In the genomic region with DNA sequence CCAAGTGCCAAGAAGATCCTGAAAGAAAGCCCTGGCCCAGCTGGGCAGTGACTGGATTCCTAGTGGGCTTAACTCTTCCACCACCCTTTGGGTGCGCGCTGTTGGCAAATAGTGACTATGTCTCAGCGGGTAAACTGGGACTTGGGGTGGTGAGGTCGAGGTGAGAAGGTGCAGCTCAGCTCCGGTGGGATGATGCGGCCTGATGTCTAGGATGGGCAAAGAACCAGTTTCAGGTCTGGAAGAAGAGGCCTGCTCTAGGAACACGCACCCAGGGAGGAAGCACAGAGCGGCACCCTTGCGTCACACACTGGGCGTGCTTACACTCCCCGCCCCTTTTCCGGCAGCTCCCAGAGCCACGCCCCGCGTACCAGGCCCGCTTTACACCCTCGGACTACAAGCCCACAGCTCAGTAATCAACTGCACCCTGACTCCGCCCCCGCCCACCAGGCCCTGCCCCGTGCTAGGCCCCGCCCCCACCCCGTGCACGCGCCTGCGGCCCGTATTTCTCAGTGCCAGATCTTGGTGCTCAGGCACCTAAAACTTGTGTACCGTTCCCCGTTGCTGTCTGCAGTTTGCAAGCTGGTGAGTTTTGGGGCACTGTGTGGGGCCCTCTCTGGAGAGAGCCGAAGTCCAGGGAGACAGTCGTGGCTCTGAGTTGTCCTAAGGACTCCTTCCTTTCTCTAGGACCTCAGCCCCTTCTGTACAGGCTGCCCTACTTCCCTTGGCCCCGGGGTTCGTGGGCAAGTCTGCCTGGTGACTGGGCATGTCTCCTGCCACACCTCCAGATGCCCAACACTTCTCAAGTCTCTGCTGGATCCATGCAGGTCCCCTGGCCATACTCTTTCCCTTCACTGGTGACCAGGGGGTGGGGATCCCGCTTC, we compare ENCODE assay signal across 8 mouse cellular contexts. TPM values are rescaled to one million over a fixed set of nuclear protein-coding genes. Genes with fewer than 3 reads are reported as not detected.
DNase-seq lines count a peak whose midpoint lies in the region; ATAC-seq lines count a peak whose summit lies in the region.

A gene (plus strand): TSS at position 509 of the 881 bp plus-strand sequence.

- no peaks in the 10 kb centered on the region for H3K9me3 ChIP-seq in embryonic facial prominence, embryonic 13.5 days
- no peaks in the 10 kb centered on the region for H3K9me3 ChIP-seq in midbrain, embryonic 11.5 days (ENCODE audit: control insufficient read depth, low read length)

- no peaks in the 10 kb centered on the region for H3K27me3 ChIP-seq in embryonic facial prominence, embryonic 13.5 days
- no peaks in the 10 kb centered on the region for H3K27me3 ChIP-seq in midbrain, embryonic 11.5 days (ENCODE audit: control insufficient read depth, insufficient read depth, low read length)

- intact Hi-C loops in left cerebral cortex, postnatal 4 days (cut with DNase I): no loop called here

- WGBS in embryonic facial prominence, embryonic 13.5 days: 11% methylated on average over 33 of the region's 33 CpGs
- WGBS in midbrain, embryonic 11.5 days: 12% methylated on average over 33 of the region's 33 CpGs

- peak within 1 kb of the TSS; percentile 39 for H3K4me3 ChIP-seq in embryonic facial prominence, embryonic 13.5 days
- H3K4me3 ChIP-seq in midbrain, embryonic 11.5 days (ENCODE audit: low read depth, low read length): peak within 1 kb of the TSS; percentile 29

- no peaks in the 10 kb centered on the region for H3K36me3 ChIP-seq in embryonic facial prominence, embryonic 13.5 days
- H3K36me3 ChIP-seq in midbrain, embryonic 11.5 days (ENCODE audit: control insufficient read depth, insufficient read depth, low read length): no peaks in the 10 kb centered on the region

- peak within 1 kb of the TSS; percentile 66 for H3K4me2 ChIP-seq in embryonic facial prominence, embryonic 13.5 days
- peak within 1 kb of the TSS; percentile 54 for H3K4me2 ChIP-seq in midbrain, embryonic 11.5 days

- peak within 1 kb of the TSS; percentile 71 for H3K9ac ChIP-seq in embryonic facial prominence, embryonic 13.5 days
- peak within 1 kb of the TSS; percentile 62 for H3K9ac ChIP-seq in midbrain, embryonic 11.5 days (ENCODE audit: low read length)

- H3K4me1 ChIP-seq in embryonic facial prominence, embryonic 13.5 days: peaks cover 14% of the 10 kb centered on the region
- H3K4me1 ChIP-seq in midbrain, embryonic 11.5 days (ENCODE audit: control insufficient read depth, insufficient read depth, low read length): no peaks in the 10 kb centered on the region

- peak; percentile 69 to 84 for DNase-seq in adrenal gland, postnatal 4 days (ENCODE audit: low spot score in 2 of 2)
- DNase-seq in heart, adult 11 months: peak; percentile 100
- peak; percentile 95 for DNase-seq in kidney, adult 11 months
- peak; percentile 89 for DNase-seq in left cerebral cortex, postnatal 4 days
- DNase-seq in midbrain, embryonic 11.5 days (ENCODE audit: low spot score, missing footprints): peak; percentile 97
- DNase-seq in right cerebral cortex, postnatal 4 days: peak; percentile 74
- peak; percentile 96 for DNase-seq in yolk sac, embryonic 10.5 days (ENCODE audit: low spot score)

- H3K27ac ChIP-seq in embryonic facial prominence, embryonic 13.5 days: peak within 1 kb of the TSS; percentile 73
- H3K27ac ChIP-seq in midbrain, embryonic 11.5 days (ENCODE audit: low read depth, low read length): no peak within 1 kb of the TSS

- peak; percentile 98 for ATAC-seq in embryonic facial prominence, embryonic 13.5 days (ENCODE audit: insufficient number of reproducible peaks, insufficient read depth, low FRiP score, low TSS enrichment, low read depth)
- peak; percentile 99 for ATAC-seq in midbrain, embryonic 11.5 days (ENCODE audit: low FRiP score)

RNA-seq across cellular contexts. Expression of the gene that starts here (rescaled TPM):
- 1 to 10 TPM; 8.2 to 8.5 TPM for total RNA-seq in adrenal gland, postnatal 4 days (2021)
- polyA plus RNA-seq in embryonic facial prominence, embryonic 13.5 days (2015; fragmentation: Nextera tagmentation; extraction: Ambion mirVana): 6.7 and 7.1 TPM in 2 replicates
- total RNA-seq in left cerebral cortex, postnatal 4 days (2021): under 1 TPM; 0.50 to 0.64 TPM
- 3.0 and 3.7 TPM in 2 replicates for polyA plus RNA-seq in midbrain, embryonic 11.5 days (2014; fragmentation: Nextera tagmentation; extraction: Ambion mirVana)

Comparison
In these comparisons a context has a peak if more than half of its experiments do, and no peak if none do; other contexts are left out.
1. RNA of the gene that starts here (total RNA-seq): 8.2 to 8.5 TPM in adrenal gland, postnatal 4 days; 0.50 to 0.64 TPM in left cerebral cortex, postnatal 4 days; every median in the first group is over 4 times any median in the second.
2. Peak in DNase-seq in left cerebral cortex, postnatal 4 days; RNA of the gene not detected or under 1 TPM.
3. Peak in every context shown above with its lines, with median percentiles within 50 percentile points of each other: DNase-seq.